Mouse (Mus musculus) heart, adult 2 months (tissue): Measurements from ENCODE around the gene Dhcr24.

Source experiments
- CTCF ChIP-seq: fragments of 200-600 bp; IDR thresholded peaks from 2 replicates; pipeline ENCODE4 v1.8.1; 2022; ENCODE audit warnings: antibody characterized with exemption, mild to moderate bottlenecking, moderate library complexity
- EP300 ChIP-seq: fragments of 200-500 bp; IDR thresholded peaks from 2 replicates; pipeline ENCODE4 v1.6.1; 2011; ENCODE audit warnings: low read depth, low read length, control low read depth; ENCODE audit not compliant: insufficient read depth
- POLR2A ChIP-seq: fragments of 200-500 bp; IDR thresholded peaks from 2 replicates; pipeline ENCODE4 v1.6.1; 2011; ENCODE audit warnings: mild to moderate bottlenecking, low read depth, low read length, control low read depth; ENCODE audit not compliant: insufficient read depth

GRCm38 (mm10) chr4:106525001-106525400, 35.8 kb upstream of the Dhcr24 start:
- no peak for TF ChIP-seq CTCF
- no peak for TF ChIP-seq EP300
- TF ChIP-seq POLR2A = no peak
